Mouse (Mus musculus) liver, embryonic 16.5 days (tissue): Measurements from ENCODE around the gene Diaph3. TPM values are rescaled to one million over a fixed set of nuclear protein-coding genes. Genes with fewer than 3 reads are reported as not detected.

Experiments
- ATAC-seq: fragments of 200-750 bp; cut with Nextera tagmentation; 2 replicates; pipeline ENCODE4 v1.8.0; 2017; ENCODE audit warnings: low read depth, mild to moderate bottlenecking, moderate number of reproducible peaks, moderate library complexity
- H3K27ac ChIP-seq: fragments of 300-500 bp; sonication (generic); 2 replicates; pipeline ENCODE4 v1.5.1; 2014; ENCODE audit warnings: mild to moderate bottlenecking, low read length
- H3K27me3 ChIP-seq: fragments of 300-500 bp; sonication (generic); 2 replicates; pipeline ENCODE4 v1.6.1; 2014; ENCODE audit warnings: low read depth, low read length, mixed read lengths; ENCODE audit not compliant: control insufficient read depth, insufficient read depth
- H3K36me3 ChIP-seq: fragments of 300-500 bp; sonication (generic); 2 replicates; pipeline ENCODE4 v1.6.1; 2014; ENCODE audit warnings: mild to moderate bottlenecking; ENCODE audit not compliant: control insufficient read depth, insufficient read depth
- H3K4me1 ChIP-seq: fragments of 300-500 bp; sonication (generic); 2 replicates; pipeline ENCODE4 v1.6.1; 2014; ENCODE audit warnings: low read depth, low read length, mixed read lengths; ENCODE audit not compliant: control insufficient read depth
- H3K4me2 ChIP-seq: fragments of 300-500 bp; sonication (generic); 2 replicates; pipeline ENCODE4 v1.6.1; 2014; ENCODE audit warnings: low read depth, low read length, mixed read lengths
- H3K4me3 ChIP-seq: fragments of 300-500 bp; sonication (generic); 2 replicates; pipeline ENCODE4 v1.5.1; 2014; ENCODE audit warnings: low read depth, mild to moderate bottlenecking, low read length
- H3K9ac ChIP-seq: fragments of 300-500 bp; sonication (generic); 2 replicates; pipeline ENCODE4 v1.6.1; 2014; ENCODE audit warnings: low read depth, low read length
- H3K9me3 ChIP-seq: fragments of 300-500 bp; sonication (generic); replicated peaks from 2 replicates; pipeline ENCODE4 v1.6.1; 2016; ENCODE audit warnings: low read length; ENCODE audit not compliant: control insufficient read depth
- WGBS: fragments of 180-500 bp; shearing (Covaris S2); extraction: QIAGEN DNeasy Blood & Tissue Kit; methylation state at CpG from one replicate; pipeline ENCODE4 v1.1.7; 2014; ENCODE audit not compliant: insufficient replicate concordance; 5-methylcytosine and 5-hydroxymethylcytosine counted together
- polyA plus RNA-seq: library from polyadenylated mRNA; unstranded; fragments of >200 nt; fragmentation: Nextera tagmentation; extraction: Ambion mirVana; gene quantifications from 2 replicates; pipeline ENCODE4 v1.2.1, GENCODE M21; 2015

Gene Diaph3
- polyA plus RNA-seq, 1 experiment from 2014 or later: 15.2 TPM

DNA sequence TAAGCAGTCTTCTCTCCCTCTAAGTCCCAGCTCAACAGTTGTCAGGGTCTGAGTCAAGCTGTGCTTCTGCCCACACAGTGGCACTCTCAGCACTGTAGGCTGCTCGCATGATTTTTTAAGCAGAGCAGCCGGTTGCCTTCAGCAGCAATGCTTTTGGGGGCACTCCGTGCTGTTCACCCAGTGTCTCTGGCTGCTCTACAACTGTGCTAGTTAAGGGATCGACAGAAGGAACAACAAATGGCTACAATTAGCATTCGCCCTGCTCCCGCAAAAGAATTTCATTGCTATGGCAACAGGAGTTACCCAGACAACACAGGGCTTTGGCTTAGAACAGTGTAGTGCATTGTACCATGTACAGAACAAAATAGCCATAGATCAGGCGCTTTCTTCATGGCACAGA lies 392.2 kb downstream of the Diaph3 start:
- Histone ChIP-seq H3K4me1 (peaks cover 2% of the 10 kb centered on the region; the same call in 1 of the 2 replicates), H3K9ac (no peak overlapping the region), H3K9me3 (no peaks in the 10 kb centered on the region), H3K36me3 (no peaks in the 10 kb centered on the region; the same call in 1 of the 2 replicates), H3K4me3 (no peak overlapping the region), H3K27ac (no peak overlapping the region), H3K4me2 (no peak overlapping the region), H3K27me3 (no peaks in the 10 kb centered on the region)
- WGBS: 80% methylated on average over 7 of the region's 7 CpGs
- ATAC-seq: no peak

DNA sequence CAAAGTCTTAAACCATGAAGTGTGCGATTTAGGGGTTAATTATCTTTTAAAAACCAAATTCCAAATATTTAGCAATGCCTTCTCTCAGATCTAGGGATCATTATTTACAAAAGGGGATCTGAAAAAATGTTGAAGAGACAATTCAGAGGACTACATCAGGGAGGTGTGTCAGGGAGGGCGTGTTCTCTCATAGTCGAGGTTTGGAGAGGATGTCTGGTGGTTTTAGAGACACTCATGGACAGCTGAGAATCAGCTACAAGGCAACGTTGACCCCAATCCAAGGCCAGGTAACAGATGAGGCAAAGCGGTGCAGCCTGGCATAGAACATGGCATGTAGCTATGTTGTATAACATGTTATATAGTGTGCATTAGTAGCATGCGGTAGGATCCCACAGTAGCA lies 396.5 kb downstream of the Diaph3 start:
- Histone ChIP-seq H3K27ac (no peak overlapping the region), H3K4me3 (no peak overlapping the region), H3K36me3 (no peaks in the 10 kb centered on the region; the same call in 1 of the 2 replicates), H3K4me2 (no peak overlapping the region), H3K4me1 (peaks cover 17% of the 10 kb centered on the region), H3K9ac (no peak overlapping the region), H3K9me3 (no peaks in the 10 kb centered on the region), H3K27me3 (no peaks in the 10 kb centered on the region)
- WGBS: 73% methylated on average over 6 of the region's 6 CpGs
- no peak for ATAC-seq

DNA sequence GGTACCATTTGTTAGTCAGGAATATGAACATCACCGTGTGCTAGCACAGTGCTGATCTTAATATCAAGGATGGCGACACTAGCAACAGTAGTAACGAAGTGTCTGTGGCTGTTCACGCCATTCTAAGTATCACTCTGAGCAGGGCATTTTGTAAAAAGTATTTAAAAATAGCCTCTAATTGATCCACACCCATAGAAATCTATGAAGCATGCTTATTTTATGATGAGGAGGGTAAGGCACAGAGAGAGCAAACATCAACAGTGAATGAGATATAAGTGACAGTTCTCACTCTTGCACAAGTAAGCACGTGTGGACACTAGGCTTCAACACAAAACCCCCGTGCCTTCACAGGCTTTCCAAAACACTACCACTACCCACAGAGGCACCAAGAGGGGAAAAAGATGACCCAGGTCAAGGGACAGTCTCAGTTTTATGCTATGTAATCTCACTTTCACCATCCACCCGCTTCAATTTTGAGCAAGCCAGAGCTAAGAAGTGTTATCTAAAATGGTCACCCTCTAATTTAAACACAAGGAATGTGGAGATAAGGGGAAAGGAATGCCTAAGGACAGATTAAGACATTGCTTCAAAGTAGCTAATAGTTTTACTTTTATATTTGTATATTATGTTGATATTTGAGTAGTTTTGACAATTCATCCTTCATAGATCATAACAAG lies 399.0 kb downstream of the Diaph3 start:
- WGBS: 53% methylated on average over 7 of the region's 7 CpGs

DNA sequence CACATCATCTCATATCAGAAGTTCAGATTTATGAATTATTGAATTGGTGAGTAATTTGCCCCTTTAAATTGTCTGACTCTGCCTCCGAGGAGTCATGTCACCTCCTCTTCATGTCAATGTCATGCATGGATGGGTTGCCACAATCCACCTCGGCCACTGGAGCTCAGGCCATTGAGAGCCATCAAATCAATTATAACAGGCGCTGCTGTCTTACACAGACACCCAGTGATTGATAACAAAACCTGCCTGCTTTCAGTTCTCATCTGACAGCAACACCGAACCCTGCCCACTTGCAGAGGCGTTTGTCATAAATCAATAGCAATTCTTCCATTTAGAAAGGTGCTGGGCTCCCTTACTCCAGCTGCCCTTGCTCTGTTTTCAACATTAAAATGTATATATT lies 402.1 kb downstream of the Diaph3 start:
- ATAC-seq: no peak
- Histone ChIP-seq H3K9ac (no peak overlapping the region), H3K9me3 (no peaks in the 10 kb centered on the region), H3K4me2 (no peak overlapping the region), H3K27me3 (no peaks in the 10 kb centered on the region), H3K4me1 (peaks cover 15% of the 10 kb centered on the region), H3K27ac (no peak overlapping the region), H3K36me3 (no peaks in the 10 kb centered on the region), H3K4me3 (no peak overlapping the region)
- WGBS: 69% methylated on average over 5 of the region's 5 CpGs

More for the DNA sequence above, 399.0 kb downstream of the Diaph3 start:
- no peaks in the 10 kb centered on the region for H3K36me3 ChIP-seq
- H3K27me3 ChIP-seq: no peaks in the 10 kb centered on the region
- no peak overlapping the region for H3K9ac ChIP-seq
- H3K4me2 ChIP-seq: peak overlapping the region; percentile 51
- no peaks in the 10 kb centered on the region for H3K9me3 ChIP-seq
- peak; percentile 96 for ATAC-seq
- H3K4me1 ChIP-seq: peaks cover 17% of the 10 kb centered on the region
- H3K27ac ChIP-seq: peak overlapping the region; percentile 84
- no peak overlapping the region for H3K4me3 ChIP-seq

DNA sequence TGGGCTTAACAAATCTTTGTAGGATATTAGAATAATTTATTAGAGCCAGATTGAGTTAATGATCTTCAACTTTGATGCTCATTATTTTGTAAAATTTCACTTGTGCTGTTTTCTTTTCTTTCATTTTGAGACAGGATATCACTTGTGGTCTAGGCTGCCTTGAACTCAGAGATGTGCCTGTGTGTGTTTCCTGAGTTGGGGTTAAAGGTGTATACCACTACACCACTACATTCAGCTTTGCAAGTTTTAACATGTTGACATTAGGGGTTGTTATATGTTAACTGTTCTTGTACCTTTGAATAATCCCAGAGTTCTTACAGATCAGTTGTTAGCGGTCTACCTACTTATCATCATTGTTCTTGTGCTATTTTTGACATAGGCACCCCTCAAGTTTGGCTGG lies 404.4 kb downstream of the Diaph3 start:
- no peak for ATAC-seq
- WGBS: 81% methylated on average over 1 of the region's 1 CpGs

DNA sequence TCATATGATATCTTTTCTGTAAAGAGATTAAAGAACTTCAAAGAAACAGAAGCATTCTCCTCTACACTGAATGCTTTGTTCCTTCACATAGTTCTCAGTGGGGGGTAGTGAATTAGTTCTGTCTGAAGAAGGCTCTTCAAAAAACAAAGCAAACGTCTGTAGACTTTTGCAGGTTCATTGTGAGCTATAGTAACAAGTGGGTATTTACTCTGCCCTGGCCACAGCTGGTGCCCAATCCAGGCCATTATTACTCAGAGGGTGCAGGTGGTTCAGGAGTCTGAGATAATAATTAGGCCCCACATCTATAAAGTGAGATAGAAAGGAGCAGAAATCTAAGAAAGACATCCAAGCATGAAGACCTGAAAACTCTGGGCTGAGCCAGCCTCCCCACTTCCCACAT lies 409.7 kb downstream of the Diaph3 start:
- no peaks in the 10 kb centered on the region for H3K4me1 ChIP-seq
- no peaks in the 10 kb centered on the region for H3K36me3 ChIP-seq
- ATAC-seq: no peak
- H3K9ac ChIP-seq: no peak overlapping the region
- H3K27me3 ChIP-seq: no peaks in the 10 kb centered on the region
- H3K9me3 ChIP-seq: no peaks in the 10 kb centered on the region
- no peak overlapping the region for H3K27ac ChIP-seq
- 43% methylated on average over 1 of the region's 1 CpGs for WGBS
- H3K4me3 ChIP-seq: no peak overlapping the region
- no peak overlapping the region for H3K4me2 ChIP-seq

More for the DNA sequence above, 404.4 kb downstream of the Diaph3 start:
- no peak overlapping the region for H3K4me3 ChIP-seq
- H3K9me3 ChIP-seq: no peaks in the 10 kb centered on the region
- no peak overlapping the region for H3K4me2 ChIP-seq
- H3K27ac ChIP-seq: no peak overlapping the region
- H3K4me1 ChIP-seq: peaks cover 2% of the 10 kb centered on the region
- no peaks in the 10 kb centered on the region for H3K36me3 ChIP-seq
- H3K27me3 ChIP-seq: no peaks in the 10 kb centered on the region
- H3K9ac ChIP-seq: no peak overlapping the region

GRCm38 (mm10) chr14:86729617-86730098 lies 411.4 kb downstream of the Diaph3 start:
- no peak overlapping the region for H3K27ac ChIP-seq
- no peaks in the 10 kb centered on the region for H3K4me1 ChIP-seq
- no peaks in the 10 kb centered on the region for H3K36me3 ChIP-seq
- H3K27me3 ChIP-seq: no peaks in the 10 kb centered on the region
- 73% methylated on average over 4 of the region's 4 CpGs for WGBS
- no peak overlapping the region for H3K4me3 ChIP-seq
- H3K9me3 ChIP-seq: no peaks in the 10 kb centered on the region
- no peak for ATAC-seq
- no peak overlapping the region for H3K9ac ChIP-seq
- no peak overlapping the region for H3K4me2 ChIP-seq

DNA sequence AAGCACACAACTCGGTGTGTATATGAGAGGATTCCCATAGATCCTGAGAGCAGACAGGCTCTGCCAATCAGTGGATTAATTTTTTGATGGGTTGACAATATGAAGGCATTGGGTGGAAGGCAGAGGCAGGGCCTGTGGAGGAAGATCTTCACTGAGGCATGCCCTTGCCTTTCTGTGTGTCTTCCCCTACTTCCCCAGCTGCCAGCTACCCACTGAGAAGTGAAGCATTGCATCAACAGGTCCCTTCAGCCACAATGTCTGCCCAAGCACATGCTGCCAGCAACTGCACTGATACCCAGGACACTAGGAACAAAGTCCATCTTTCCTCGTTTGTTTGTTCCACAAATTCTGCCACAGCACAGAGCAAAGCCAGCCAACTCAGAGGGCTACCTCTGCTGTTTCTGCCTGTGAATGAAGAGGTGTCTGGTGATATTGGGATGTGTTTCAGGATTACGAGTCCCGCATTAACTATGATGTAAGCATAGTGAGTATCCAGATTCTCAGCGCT lies 413.4 kb downstream of the Diaph3 start:
- WGBS: 81% methylated on average over 5 of the region's 5 CpGs
- Histone ChIP-seq H3K9ac (no peak overlapping the region), H3K9me3 (no peaks in the 10 kb centered on the region), H3K4me1 (no peaks in the 10 kb centered on the region; the same call in 1 of the 2 replicates), H3K27ac (no peak overlapping the region), H3K4me2 (no peak overlapping the region), H3K36me3 (no peaks in the 10 kb centered on the region), H3K27me3 (no peaks in the 10 kb centered on the region), H3K4me3 (no peak overlapping the region)
- peak; percentile 11; the same call in 1 of the 2 replicates for ATAC-seq

GRCm38 (mm10) chr14:86721768-86722167 lies 419.3 kb downstream of the Diaph3 start:
- ATAC-seq: peak; percentile 89
- 61% methylated on average over 6 of the region's 6 CpGs for WGBS

More at GRCm38 (mm10) chr14:86721768-86722167, 419.3 kb downstream of the Diaph3 start:
- no peaks in the 10 kb centered on the region for H3K27me3 ChIP-seq
- H3K36me3 ChIP-seq: no peaks in the 10 kb centered on the region
- H3K4me3 ChIP-seq: no peak overlapping the region
- peak overlapping the region; percentile 6; the same call in 1 of the 2 replicates for H3K4me2 ChIP-seq
- peaks cover 9% of the 10 kb centered on the region for H3K4me1 ChIP-seq
- H3K9me3 ChIP-seq: no peaks in the 10 kb centered on the region
- no peak overlapping the region for H3K9ac ChIP-seq
- H3K27ac ChIP-seq: no peak overlapping the region
